Mouse (Mus musculus): Measurements from ENCODE around the gene H13. TPM values are rescaled to one million over a fixed set of nuclear protein-coding genes. Genes with fewer than 3 reads are reported as not detected.
A peak's percentile ranks its signal among the peaks of the same experiment; 100 is the strongest.

H13 gene
- polyA plus RNA-seq, 1 experiment, result 82.8 TPM

DNA sequence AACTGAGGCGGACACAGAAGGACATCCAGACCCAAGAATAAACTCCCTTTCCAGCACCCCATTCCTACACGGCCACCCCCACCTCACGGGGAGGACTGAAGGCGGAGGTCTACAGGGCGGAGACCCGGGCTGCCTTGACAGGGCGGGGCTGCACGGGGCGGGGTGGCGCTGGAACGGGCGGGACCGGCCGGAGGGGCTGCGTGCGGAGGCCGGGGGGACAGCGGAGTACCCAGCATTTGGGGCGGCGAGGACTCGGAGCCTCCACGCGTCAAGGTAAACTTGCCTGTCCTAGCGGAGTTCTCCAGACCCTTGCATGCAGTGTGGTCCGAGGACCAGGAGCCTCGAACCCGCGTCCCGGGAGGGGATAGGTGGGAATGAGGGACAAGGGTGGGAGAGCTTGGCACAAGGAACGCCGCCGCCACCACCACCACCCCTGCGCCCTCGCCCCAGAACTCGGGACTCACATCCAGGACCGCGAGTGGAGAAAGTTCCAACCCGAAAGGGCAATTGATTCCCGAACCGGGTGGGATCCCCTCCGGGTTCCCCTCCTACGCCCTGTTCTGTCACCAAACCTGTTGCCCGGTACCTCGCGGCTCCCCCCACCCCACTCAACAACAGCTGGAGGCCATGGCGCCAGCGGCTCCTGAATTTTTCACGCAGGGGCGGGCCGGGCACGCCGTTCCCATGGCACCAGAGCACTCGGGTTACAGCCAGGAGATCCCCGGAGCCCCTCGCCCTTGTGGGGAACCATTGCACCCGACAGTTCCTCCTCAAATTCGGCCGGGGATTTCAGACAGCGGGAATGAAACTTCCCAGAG is 42.3 kb upstream of the H13 start, which contains the start of gene Rem1:
Rem1 (plus strand) TSS at position 178 of the 818 bp plus-strand sequence.
- Histone ChIP-seq H3K4me3 (ENCODE audit: extremely low read depth, insufficient read depth, insufficient read length) (peak within 1 kb of the TSS; percentile 50), H3K27me3 (ENCODE audit: control insufficient read depth, insufficient read depth, low read length) (peaks cover 6% of the 10 kb centered on the region), H3K36me3 (ENCODE audit: control insufficient read depth, insufficient read depth, low read length) (no peaks in the 10 kb centered on the region), H3K27ac (ENCODE audit: insufficient read depth, low read length) (peak within 1 kb of the TSS; percentile 57), H3K4me1 (ENCODE audit: control insufficient read depth, insufficient read depth, insufficient read length) (no peaks in the 10 kb centered on the region)
- TF ChIP-seq POLR2A (IDR thresholded peaks at IDR 0.05; ENCODE audit: low read depth, low read length), result no peak
- no peak for TF ChIP-seq CTCF (IDR thresholded peaks at IDR 0.05; ENCODE audit: extremely low read depth, insufficient read depth, insufficient read length, insufficient replicate concordance)
- no peak for DNase-seq (ENCODE audit: low read depth in 1 of 2, low spot score in 2 of 2)
- WGBS, result 5% methylated on average over 57 of the region's 59 CpGs

DNA sequence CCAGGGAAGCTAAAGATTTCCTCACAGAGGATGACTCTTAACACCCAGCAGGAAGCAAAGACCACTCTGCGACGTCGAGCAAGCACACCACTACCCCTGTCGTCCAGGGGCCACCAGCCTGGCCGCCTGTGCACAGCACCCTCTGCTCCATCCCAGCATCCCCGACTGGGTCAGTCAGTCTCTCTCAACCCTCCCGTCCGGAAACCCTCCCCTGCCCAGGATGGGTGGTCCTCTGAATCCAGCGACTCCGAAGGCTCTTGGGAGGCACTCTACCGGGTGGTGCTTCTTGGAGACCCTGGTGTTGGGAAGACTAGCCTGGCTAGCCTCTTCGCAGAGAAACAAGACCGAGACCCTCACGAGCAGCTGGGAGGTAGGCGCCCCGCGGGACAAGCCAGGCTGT is 41.2 kb upstream of the H13 start:
- Histone ChIP-seq H3K36me3 (ENCODE audit: control insufficient read depth, insufficient read depth, low read length) (no peaks in the 10 kb centered on the region), H3K27me3 (ENCODE audit: control insufficient read depth, insufficient read depth, low read length) (peaks cover 6% of the 10 kb centered on the region), H3K4me1 (ENCODE audit: control insufficient read depth, insufficient read depth, insufficient read length) (no peaks in the 10 kb centered on the region), H3K27ac (ENCODE audit: insufficient read depth, low read length) (no peak overlapping the region), H3K4me3 (ENCODE audit: extremely low read depth, insufficient read depth, insufficient read length) (peak overlapping the region; percentile 20; the same call in 1 of the 2 replicates)
- TF ChIP-seq CTCF (IDR thresholded peaks at IDR 0.05; ENCODE audit: extremely low read depth, insufficient read depth, insufficient read length, insufficient replicate concordance), result no peak
- TF ChIP-seq POLR2A (IDR thresholded peaks at IDR 0.05; ENCODE audit: low read depth, low read length), result no peak
- DNase-seq (ENCODE audit: low read depth in 1 of 2, low spot score in 2 of 2), result no peak
- 65% methylated on average over 17 of the region's 17 CpGs for WGBS

DNA sequence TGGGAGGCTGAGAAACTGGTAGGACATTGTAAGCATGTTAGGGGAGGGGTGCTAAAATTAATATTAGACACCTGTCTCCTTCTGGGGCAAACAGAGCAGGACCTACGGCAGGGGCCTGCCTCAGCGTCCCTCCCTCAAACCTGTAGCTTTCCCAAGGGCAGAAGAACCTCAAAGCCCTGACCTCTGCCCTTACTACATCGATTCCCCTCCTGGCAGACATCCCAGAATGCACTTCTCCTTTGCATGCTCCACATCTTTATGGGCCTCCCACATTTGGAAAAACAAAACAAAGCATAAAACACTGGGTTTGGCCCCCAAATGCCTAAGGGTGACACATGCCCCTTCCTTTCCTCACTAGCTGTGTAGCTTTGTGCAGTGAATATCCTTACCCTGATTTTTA is 40.0 kb upstream of the H13 start:
- Histone ChIP-seq H3K4me3 (ENCODE audit: extremely low read depth, insufficient read depth, insufficient read length) (no peak overlapping the region), H3K27me3 (ENCODE audit: control insufficient read depth, insufficient read depth, low read length) (peaks cover 6% of the 10 kb centered on the region), H3K27ac (ENCODE audit: insufficient read depth, low read length) (no peak overlapping the region), H3K4me1 (ENCODE audit: control insufficient read depth, insufficient read depth, insufficient read length) (no peaks in the 10 kb centered on the region), H3K36me3 (ENCODE audit: control insufficient read depth, insufficient read depth, low read length) (no peaks in the 10 kb centered on the region)
- no peak for DNase-seq (ENCODE audit: low read depth in 1 of 2, low spot score in 2 of 2)
- TF ChIP-seq POLR2A (IDR thresholded peaks at IDR 0.05; ENCODE audit: low read depth, low read length), result no peak
- no peak for TF ChIP-seq CTCF (IDR thresholded peaks at IDR 0.05; ENCODE audit: extremely low read depth, insufficient read depth, insufficient read length, insufficient replicate concordance)
- WGBS, result 53% methylated on average over 3 of the region's 3 CpGs

GRCm38 (mm10) chr2:152629904-152630303 is 39.4 kb upstream of the H13 start:
- Histone ChIP-seq H3K4me3 (ENCODE audit: extremely low read depth, insufficient read depth, insufficient read length) (no peak overlapping the region), H3K27me3 (ENCODE audit: control insufficient read depth, insufficient read depth, low read length) (peaks cover 6% of the 10 kb centered on the region), H3K4me1 (ENCODE audit: control insufficient read depth, insufficient read depth, insufficient read length) (no peaks in the 10 kb centered on the region), H3K27ac (ENCODE audit: insufficient read depth, low read length) (no peak overlapping the region), H3K36me3 (ENCODE audit: control insufficient read depth, insufficient read depth, low read length) (no peaks in the 10 kb centered on the region)
- TF ChIP-seq CTCF (IDR thresholded peaks at IDR 0.05; ENCODE audit: extremely low read depth, insufficient read depth, insufficient read length, insufficient replicate concordance), result no peak
- no peak for TF ChIP-seq POLR2A (IDR thresholded peaks at IDR 0.05; ENCODE audit: low read depth, low read length)
- no peak for DNase-seq (ENCODE audit: low read depth in 1 of 2, low spot score in 2 of 2)
- WGBS, result 91% methylated on average over 6 of the region's 6 CpGs

DNA sequence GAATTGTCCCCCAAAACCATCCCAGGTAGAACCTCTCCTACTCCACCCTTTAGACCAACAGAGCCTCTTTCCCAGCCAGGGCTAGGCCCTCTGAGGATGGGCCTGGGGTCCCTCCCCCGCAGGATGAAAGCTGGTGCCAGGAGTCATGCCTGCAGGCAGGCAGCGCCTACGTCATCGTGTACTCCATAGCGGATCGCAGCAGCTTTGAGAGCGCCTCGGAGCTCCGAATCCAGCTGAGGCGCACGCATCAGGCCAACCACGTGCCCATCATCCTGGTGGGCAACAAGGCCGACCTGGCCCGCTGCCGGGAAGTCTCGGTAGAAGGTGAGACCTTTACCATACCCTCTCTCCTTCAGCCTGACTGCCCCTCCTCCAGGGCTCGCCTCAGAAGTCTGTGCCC is 35.9 kb upstream of the H13 start:
- WGBS, result 62% methylated on average over 17 of the region's 17 CpGs

DNA sequence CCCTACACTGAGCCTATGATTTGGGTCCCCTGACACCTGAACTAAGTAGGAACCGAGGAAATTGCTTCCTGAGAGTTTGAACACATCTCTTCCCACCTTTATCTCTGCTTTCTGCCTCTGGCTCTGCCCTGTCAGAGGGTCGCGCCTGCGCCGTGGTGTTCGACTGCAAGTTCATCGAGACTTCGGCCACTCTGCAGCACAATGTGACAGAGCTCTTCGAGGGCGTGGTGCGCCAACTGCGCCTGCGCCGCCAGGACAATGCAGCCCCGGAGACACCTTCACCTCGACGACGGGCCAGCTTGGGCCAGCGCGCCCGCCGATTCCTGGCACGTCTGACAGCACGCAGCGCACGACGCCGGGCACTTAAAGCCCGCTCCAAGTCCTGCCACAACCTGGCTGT is 35.0 kb upstream of the H13 start:
- TF ChIP-seq CTCF (IDR thresholded peaks at IDR 0.05; ENCODE audit: extremely low read depth, insufficient read depth, insufficient read length, insufficient replicate concordance), result no peak
- WGBS, result 90% methylated on average over 29 of the region's 29 CpGs
- no peak overlapping the region for H3K27ac ChIP-seq (ENCODE audit: insufficient read depth, low read length)
- H3K4me3 ChIP-seq (ENCODE audit: extremely low read depth, insufficient read depth, insufficient read length), result no peak overlapping the region
- no peak for DNase-seq (ENCODE audit: low read depth in 1 of 2, low spot score in 2 of 2)
- no peaks in the 10 kb centered on the region for H3K4me1 ChIP-seq (ENCODE audit: control insufficient read depth, insufficient read depth, insufficient read length)
- no peaks in the 10 kb centered on the region for H3K36me3 ChIP-seq (ENCODE audit: control insufficient read depth, insufficient read depth, low read length)
- H3K27me3 ChIP-seq (ENCODE audit: control insufficient read depth, insufficient read depth, low read length), result no peaks in the 10 kb centered on the region

More for the DNA sequence above, 35.9 kb upstream of the H13 start:
- H3K36me3 ChIP-seq (ENCODE audit: control insufficient read depth, insufficient read depth, low read length), result no peaks in the 10 kb centered on the region
- DNase-seq (ENCODE audit: low read depth in 1 of 2, low spot score in 2 of 2), result no peak
- H3K4me3 ChIP-seq (ENCODE audit: extremely low read depth, insufficient read depth, insufficient read length), result no peak overlapping the region
- no peaks in the 10 kb centered on the region for H3K4me1 ChIP-seq (ENCODE audit: control insufficient read depth, insufficient read depth, insufficient read length)
- no peaks in the 10 kb centered on the region for H3K27me3 ChIP-seq (ENCODE audit: control insufficient read depth, insufficient read depth, low read length)
- TF ChIP-seq POLR2A (IDR thresholded peaks at IDR 0.05; ENCODE audit: low read depth, low read length) (no peak), CTCF (IDR thresholded peaks at IDR 0.05; ENCODE audit: extremely low read depth, insufficient read depth, insufficient read length, insufficient replicate concordance) (no peak)
- no peak overlapping the region for H3K27ac ChIP-seq (ENCODE audit: insufficient read depth, low read length)

All from spleen, adult 2 months (tissue).